ENCODE assay signal across 16 mouse cellular contexts in the genomic region with DNA sequence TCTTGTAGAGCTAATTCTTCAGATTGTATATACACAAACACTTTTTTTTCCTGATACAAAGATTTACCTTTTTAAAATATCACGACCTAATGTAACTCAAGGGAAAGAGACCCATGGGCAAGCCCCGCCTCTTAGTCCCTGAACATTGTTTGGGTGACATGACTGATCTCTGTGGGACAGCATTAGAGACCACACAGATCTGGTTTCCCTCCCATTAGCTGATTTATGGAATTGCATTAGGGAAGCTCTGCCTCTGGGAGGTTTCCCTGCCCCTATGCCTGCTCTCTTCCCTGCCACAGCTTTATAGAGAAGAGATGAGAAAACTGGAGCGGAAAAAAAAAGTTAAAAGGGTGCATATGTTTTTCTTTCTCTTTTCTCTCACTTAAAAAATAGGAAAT. TPM values are rescaled to one million over a fixed set of nuclear protein-coding genes. Genes with fewer than 3 reads are reported as not detected.
DNase-seq lines count a peak whose midpoint lies in the region; ATAC-seq lines count a peak whose summit lies in the region.
"Had no signal": no experiment of that assay in that cellular context is flagged by ENCODE, and none has a peak within 500 bp of the region (broad histone marks: within the 10 kb centered on the region; RNA-seq: fewer than 3 reads in every experiment).

No protein-coding gene starts in this region.

- no peak overlapping the region for H3K27ac ChIP-seq in embryonic facial prominence, embryonic 11.5 days (replicated peaks; ENCODE audit: low read depth, low read length)
- H3K27ac ChIP-seq in embryonic facial prominence, embryonic 10.5 days (replicated peaks), result no peak overlapping the region
- H3K27ac ChIP-seq in hindbrain, embryonic 16.5 days (ENCODE audit: low read depth, low read length), result no peak overlapping the region
- H3K27ac ChIP-seq: limb, embryonic 12.5 days had no signal

- no peaks in the 10 kb centered on the region for H3K4me1 ChIP-seq in embryonic facial prominence, embryonic 11.5 days (ENCODE audit: control insufficient read depth, insufficient read depth, low read length)
- H3K4me1 ChIP-seq in embryonic facial prominence, embryonic 10.5 days, result peaks cover 33% of the 10 kb centered on the region
- H3K4me1 ChIP-seq in hindbrain, embryonic 16.5 days (ENCODE audit: control insufficient read depth, insufficient read depth, low read depth, low read length), result peaks cover 13% of the 10 kb centered on the region
- H3K4me1 ChIP-seq: limb, embryonic 12.5 days had no signal

- no peaks in the 10 kb centered on the region for H3K36me3 ChIP-seq in embryonic facial prominence, embryonic 11.5 days (replicated peaks; ENCODE audit: control insufficient read depth, insufficient read depth, low read depth, low read length)
- peaks cover 6% of the 10 kb centered on the region; the same call in 1 of the 2 replicates for H3K36me3 ChIP-seq in embryonic facial prominence, embryonic 10.5 days (replicated peaks)
- H3K36me3 ChIP-seq in hindbrain, embryonic 16.5 days (ENCODE audit: control insufficient read depth, insufficient read depth, low read length), result no peaks in the 10 kb centered on the region
- H3K36me3 ChIP-seq: limb, embryonic 12.5 days had no signal

- H3K9ac ChIP-seq in embryonic facial prominence, embryonic 11.5 days (replicated peaks; ENCODE audit: low read length), result no peak overlapping the region
- no peak overlapping the region for H3K9ac ChIP-seq in hindbrain, embryonic 16.5 days (ENCODE audit: low read depth, low read length)
- H3K9ac ChIP-seq: limb, embryonic 12.5 days; liver, postnatal 0 days had no signal

- no peak for ATAC-seq in embryonic facial prominence, embryonic 11.5 days (replicated peaks; ENCODE audit: insufficient number of reproducible peaks, low FRiP score, low TSS enrichment, low read depth)
- no peak for ATAC-seq in hindbrain, embryonic 16.5 days
- ATAC-seq: liver, postnatal 0 days had no signal

- H3K27me3 ChIP-seq in embryonic facial prominence, embryonic 11.5 days (ENCODE audit: control insufficient read depth, insufficient read depth, low read length), result no peaks in the 10 kb centered on the region
- H3K27me3 ChIP-seq in embryonic facial prominence, embryonic 10.5 days (replicated peaks; ENCODE audit: low read depth, poor library complexity, severe bottlenecking), result no peaks in the 10 kb centered on the region
- no peaks in the 10 kb centered on the region for H3K27me3 ChIP-seq in hindbrain, embryonic 16.5 days (replicated peaks; ENCODE audit: control insufficient read depth, insufficient read depth, low read length)
- H3K27me3 ChIP-seq: limb, embryonic 12.5 days had no signal

- no peak overlapping the region for H3K4me2 ChIP-seq in embryonic facial prominence, embryonic 11.5 days (ENCODE audit: low read depth, low read length)
- H3K4me2 ChIP-seq in hindbrain, embryonic 16.5 days (ENCODE audit: low read length), result peak overlapping the region; percentile 33
- H3K4me2 ChIP-seq: limb, embryonic 12.5 days had no signal

- DNase-seq in embryonic facial prominence, embryonic 11.5 days (ENCODE audit: low spot score), result peak; percentile 6
- DNase-seq in embryonic facial prominence, embryonic 10.5 days (ENCODE audit: low spot score), result no peak
- DNase-seq in embryo, embryonic 10.5 days (ENCODE audit: low spot score), result peak; percentile 82
- peak; percentile 35 for DNase-seq in neural tube, embryonic 10.5 days (ENCODE audit: extremely low spot score, low spot score)
- DNase-seq in urinary bladder, postnatal 36 days (ENCODE audit: low spot score in 2 of 2), result no peak
- no peak for DNase-seq in gastrocnemius, postnatal 36 days
- DNase-seq in liver, result no peak
- DNase-seq: cerebellum, adult 11-12 months; heart, adult 11 months; kidney, postnatal 10 days; liver, postnatal 0 days; right cerebral cortex, postnatal 14 days; thymus, postnatal 14 days had no signal

- intact Hi-C loops in gastrocnemius, postnatal 36 days (cut with DNase I), result no loop called here

- no peak overlapping the region for H3K4me3 ChIP-seq in embryonic facial prominence, embryonic 11.5 days (ENCODE audit: low read depth, low read length)
- no peak overlapping the region for H3K4me3 ChIP-seq in embryonic facial prominence, embryonic 10.5 days
- H3K4me3 ChIP-seq in hindbrain, embryonic 16.5 days (ENCODE audit: low read length), result no peak overlapping the region
- H3K4me3 ChIP-seq: limb, embryonic 12.5 days had no signal

- 49% methylated on average over 3 of the region's 3 CpGs for WGBS in embryonic facial prominence, embryonic 11.5 days
- WGBS in embryonic facial prominence, embryonic 10.5 days, result 64% methylated on average over 3 of the region's 3 CpGs
- 25% methylated on average over 3 of the region's 3 CpGs for WGBS in hindbrain, embryonic 16.5 days

- H3K9me3 ChIP-seq in embryonic facial prominence, embryonic 11.5 days (replicated peaks; ENCODE audit: control insufficient read depth, low read length), result no peaks in the 10 kb centered on the region
- H3K9me3 ChIP-seq in embryonic facial prominence, embryonic 10.5 days, result no peaks in the 10 kb centered on the region
- no peaks in the 10 kb centered on the region for H3K9me3 ChIP-seq in hindbrain, embryonic 16.5 days (ENCODE audit: control insufficient read depth, low read length)
- H3K9me3 ChIP-seq: limb, embryonic 12.5 days had no signal

RNA-seq across cellular contexts. Expression of a gene that starts 7.6 kb away (rescaled TPM):
- polyA plus RNA-seq in embryonic facial prominence, embryonic 11.5 days (2014; fragmentation: Nextera tagmentation; extraction: Ambion mirVana), result 9.8 and 10.7 TPM in 2 replicates
- 8.7 and 9.3 TPM in 2 replicates for polyA plus RNA-seq in embryonic facial prominence, embryonic 10.5 days (2016; fragmentation: Nextera tagmentation; extraction: Ambion mirVana)
- polyA plus RNA-seq in hindbrain, embryonic 16.5 days (2015; fragmentation: Nextera tagmentation; extraction: Ambion mirVana), result 20.6 and 29.1 TPM in 2 replicates
- under 1 TPM; 0.49 to 0.59 TPM for total RNA-seq in gastrocnemius, postnatal 36 days (2021)
- total RNA-seq: megakaryocyte progenitor cell, adult 5-6 weeks had no signal

Comparison
In these comparisons a context has a peak if more than half of its experiments do, and no peak if none do; other contexts are left out.
1. DNase-seq: peak in embryonic facial prominence, embryonic 11.5 days (single experiment), embryo, embryonic 10.5 days (single experiment) and neural tube, embryonic 10.5 days (single experiment); none in embryonic facial prominence, embryonic 10.5 days (single experiment), urinary bladder, postnatal 36 days (0 of 2), gastrocnemius, postnatal 36 days (0 of 2) and liver (single experiment).